Mouse (Mus musculus) megakaryocyte, embryonic 14.5 days (primary cell): Measurements from ENCODE around the gene Ubxn1.

Experiments used
- FLI1 ChIP-seq: IDR thresholded peaks from 2 replicates; pipeline ENCODE4 v1.6.1; 2012; ENCODE audit warnings: low read length, inconsistent platforms, mixed read lengths
- GATA1 ChIP-seq: IDR thresholded peaks from 3 replicates; pipeline ENCODE4 v1.6.1; 2012; ENCODE audit warnings: mixed read lengths, low read length, inconsistent platforms, borderline replicate concordance

DNA sequence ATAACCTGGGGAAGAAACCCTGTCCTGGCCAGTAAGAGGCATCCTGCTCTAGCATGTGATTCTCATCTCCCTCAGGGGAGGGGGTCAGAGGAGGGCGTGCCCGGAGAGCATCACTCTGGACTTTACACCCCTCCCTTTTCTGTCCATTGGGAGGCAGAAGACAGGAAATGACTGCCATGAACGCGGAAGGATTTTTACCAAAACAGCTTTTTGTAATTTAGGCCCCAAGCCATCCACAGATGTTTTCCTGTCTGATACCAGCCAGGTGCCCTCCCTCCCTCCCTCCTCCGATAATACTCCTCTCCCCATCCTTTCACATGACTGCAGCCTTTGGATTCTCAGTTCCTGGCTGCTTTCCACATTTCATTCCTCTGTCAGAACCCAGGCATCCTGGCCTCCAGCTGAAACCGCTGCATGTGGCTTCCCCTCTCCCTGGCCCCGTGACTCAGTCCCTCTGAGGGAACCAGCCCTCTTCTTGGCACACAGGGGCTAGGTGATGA is 20.8 kb upstream of the Ubxn1 start, which contains the start of gene Lrrn4cl:
- no peak for TF ChIP-seq GATA1
- TF ChIP-seq FLI1: no peak
